Mouse (Mus musculus) CH12.LX (cell line): Measurements from ENCODE around the gene Slc44a1. TPM values are rescaled to one million over a fixed set of nuclear protein-coding genes. Genes with fewer than 3 reads are reported as not detected.

ENCODE experiments used
- DNase-seq: peaks from one replicate; pipeline ENCODE4 v3.0.0-alpha.2; 2013; ENCODE audit errors: extremely low read depth
- H3K27ac ChIP-seq: 2 replicates; pipeline ENCODE4 v1.5.1; 2012; ENCODE audit warnings: low read depth, mild to moderate bottlenecking, control low read depth, moderate library complexity; ENCODE audit not compliant: insufficient read depth
- H3K27me3 ChIP-seq: replicated peaks from 2 replicates; pipeline ENCODE3; 2012; ENCODE audit warnings: inconsistent platforms
- H3K36me3 ChIP-seq, 2 experiments: replicated peaks in 1 of 2; 2 replicates each; pipeline versions ENCODE3 to v1.6.1; 2012; ENCODE audit warnings: inconsistent platforms in 1 of 2, low read length in 1 of 2, mild to moderate bottlenecking in 1 of 2, mixed read lengths in 1 of 2, moderate library complexity in 1 of 2; ENCODE audit not compliant: control insufficient read depth in 1 of 2, insufficient read depth in 1 of 2
- H3K4me1 ChIP-seq, 2 experiments: 2 replicates each; pipeline ENCODE4 v1.6.1; 2012; ENCODE audit warnings: inconsistent platforms in 1 of 2, moderate library complexity in 1 of 2; ENCODE audit not compliant: insufficient read depth in 2 of 2, control insufficient read depth in 1 of 2
- H3K4me2 ChIP-seq: 2 replicates; pipeline ENCODE4 v1.6.1; 2012; ENCODE audit warnings: low read depth, mild to moderate bottlenecking, control low read depth; ENCODE audit not compliant: poor library complexity, insufficient read depth, severe bottlenecking
- H3K4me3 ChIP-seq, 3 experiments: fragments of 150-350 bp in 1 of 3; sonication (generic) in 1 of 3; replicated peaks in 1 of 3; 2 replicates each; pipeline versions ENCODE3 to v1.5.1; 2011 to 2012; ENCODE audit warnings: low read depth in 2 of 3, low read length in 2 of 3, mild to moderate bottlenecking in 2 of 3, moderate library complexity in 2 of 3, control low read depth in 1 of 3, improper control_type of control experiment in 1 of 3, inconsistent platforms in 1 of 3, mixed read lengths in 1 of 3; ENCODE audit not compliant: poor library complexity in 1 of 3
- H3K79me2 ChIP-seq: replicated peaks from 2 replicates; pipeline ENCODE4 v1.6.1; 2012; ENCODE audit warnings: mild to moderate bottlenecking, moderate library complexity; ENCODE audit not compliant: control insufficient read depth, poor library complexity, insufficient read depth, severe bottlenecking; ENCODE audit errors: extremely low read depth
- H3K9ac ChIP-seq: 2 replicates; pipeline ENCODE4 v1.6.1; 2012; ENCODE audit warnings: low read depth, mild to moderate bottlenecking, control low read depth, moderate library complexity; ENCODE audit not compliant: insufficient read depth
- H3K9me3 ChIP-seq: replicated peaks from 2 replicates; pipeline ENCODE3; 2012; ENCODE audit warnings: low read length, inconsistent platforms, mixed read lengths
- BHLHE40 ChIP-seq: IDR thresholded peaks from 2 replicates; pipeline ENCODE4 v1.6.1; 2011; ENCODE audit warnings: mild to moderate bottlenecking, low read depth, low read length, improper control_type of control experiment
- CHD1 ChIP-seq: IDR thresholded peaks from 2 replicates; pipeline ENCODE4 v1.6.1; 2012; ENCODE audit warnings: low read depth, low read length, improper control_type of control experiment, inconsistent platforms
- CHD2 ChIP-seq: IDR thresholded peaks from 2 replicates; pipeline ENCODE4 v1.6.1; 2011; ENCODE audit warnings: low read length, improper control_type of control experiment
- E2F4 ChIP-seq: IDR thresholded peaks from 2 replicates; pipeline ENCODE4 v1.6.1; 2011; ENCODE audit warnings: low read depth, low read length, improper control_type of control experiment; ENCODE audit not compliant: insufficient replicate concordance
- EP300 ChIP-seq: IDR thresholded peaks from 2 replicates; pipeline ENCODE4 v1.6.1; 2011; ENCODE audit warnings: low read length, improper control_type of control experiment
- ETS1 ChIP-seq: conservative IDR thresholded peaks from 2 replicates; pipeline ENCODE4 v1.6.1; 2012; ENCODE audit warnings: low read depth, mild to moderate bottlenecking, inconsistent platforms, low read length, improper control_type of control experiment, moderate library complexity
- GABPA ChIP-seq: IDR thresholded peaks from 2 replicates; pipeline ENCODE4 v1.6.1; 2012; ENCODE audit warnings: low read depth, low read length, improper control_type of control experiment, inconsistent platforms; ENCODE audit not compliant: insufficient replicate concordance
- JUN ChIP-seq: IDR thresholded peaks from 2 replicates; pipeline ENCODE4 v1.6.1; 2011; ENCODE audit warnings: low read depth, mild to moderate bottlenecking, low read length, improper control_type of control experiment, moderate library complexity; ENCODE audit not compliant: insufficient read depth
- KAT2A ChIP-seq: IDR thresholded peaks from 2 replicates; pipeline ENCODE4 v1.6.1; 2012; ENCODE audit warnings: low read length, improper control_type of control experiment, inconsistent platforms; ENCODE audit not compliant: insufficient replicate concordance
- MAX ChIP-seq: IDR thresholded peaks from 2 replicates; pipeline ENCODE4 v1.6.1; 2011; ENCODE audit warnings: low read length, improper control_type of control experiment
- MEF2A ChIP-seq: IDR thresholded peaks from 2 replicates; pipeline ENCODE4 v1.6.1; 2014; ENCODE audit warnings: low read depth, mild to moderate bottlenecking, inconsistent platforms, low read length, improper control_type of control experiment, borderline replicate concordance
- MYC ChIP-seq: IDR thresholded peaks from 2 replicates; pipeline ENCODE4 v1.6.1; 2011; ENCODE audit warnings: low read depth, mild to moderate bottlenecking, improper control_type of control experiment, low read length
- NRF1 ChIP-seq: IDR thresholded peaks from 2 replicates; pipeline ENCODE4 v1.6.1; 2014; ENCODE audit warnings: low read depth, mild to moderate bottlenecking, inconsistent platforms, low read length, improper control_type of control experiment, moderate library complexity
- RAD21 ChIP-seq: IDR thresholded peaks from 2 replicates; pipeline ENCODE4 v1.6.1; 2011; ENCODE audit warnings: low read depth, mild to moderate bottlenecking, low read length, improper control_type of control experiment, moderate library complexity
- SMC3 ChIP-seq: IDR thresholded peaks from 2 replicates; pipeline ENCODE4 v1.6.1; 2011; ENCODE audit warnings: low read depth, low read length, improper control_type of control experiment
- TBP ChIP-seq: conservative IDR thresholded peaks from 2 replicates; pipeline ENCODE4 v1.6.1; 2011; ENCODE audit warnings: low read depth, low read length, improper control_type of control experiment
- TCF12 ChIP-seq: IDR thresholded peaks from 2 replicates; pipeline ENCODE4 v1.6.1; 2014; ENCODE audit warnings: low read depth, mild to moderate bottlenecking, inconsistent platforms, low read length, improper control_type of control experiment
- USF2 ChIP-seq: conservative IDR thresholded peaks from 2 replicates; pipeline ENCODE4 v1.6.1; 2011; ENCODE audit warnings: low read depth, low read length, improper control_type of control experiment
- ZC3H11A ChIP-seq: IDR thresholded peaks from 2 replicates; pipeline ENCODE4 v1.6.1; 2012; ENCODE audit warnings: low read depth, mild to moderate bottlenecking, inconsistent platforms, low read length, improper control_type of control experiment
- ZKSCAN1 ChIP-seq: IDR thresholded peaks from 2 replicates; pipeline ENCODE4 v1.6.1; 2012; ENCODE audit warnings: low read depth, inconsistent platforms, low read length, improper control_type of control experiment, borderline replicate concordance
- ZMIZ1 ChIP-seq: IDR thresholded peaks from 2 replicates; pipeline ENCODE4 v1.6.1; 2012; ENCODE audit warnings: low read depth, mild to moderate bottlenecking, inconsistent platforms, low read length, improper control_type of control experiment
- dilution Hi-C: fragments of 300-500 bp; cut with MboI; formaldehyde crosslinking; loops from 2 replicates; pipeline ENCODE4 v1.14.3; 2020; ENCODE audit warnings: low sequenced_read_pairs; ENCODE audit not compliant: extremely low pct_unique_long_range_greater_than_20kb, extremely low pct_ligation_motif_present
- in situ Hi-C: fragments of 300-500 bp; cut with MboI; formaldehyde crosslinking; loops from 3 replicates; pipeline ENCODE4 v1.14.3; 2019; ENCODE audit warnings: low sequenced_read_pairs, low pct_ligation_motif_present, low pct_unique_long_range_greater_than_20kb, mixed read lengths
- polyA plus RNA-seq: library from polyadenylated mRNA; unstranded; fragments of >175 nt; gene quantifications from 2 replicates; pipeline ENCODE4 v1.2.1, GENCODE M21; 2012; ENCODE audit warnings: low read depth; ENCODE audit not compliant: insufficient read length
- total RNA-seq, 2 experiments: library from RNA; depleted of rRNA; stranded (reverse); fragments of 300-350 nt in 1 of 2; fragments of >200 nt in 1 of 2; gene quantifications; 2 replicates each; pipeline ENCODE4 v1.2.3; 2012 to 2014

Slc44a1 gene
- total and polyA plus RNA-seq, 3 experiments = 5.4 to 9.3 (median 6.6) TPM

GRCm38 (mm10) chr4:53408821-53409220 is 31.4 kb upstream of the Slc44a1 start:
- H3K9me3 ChIP-seq = no peaks in the 10 kb centered on the region
- TF ChIP-seq ETS1 (no peak), ZC3H11A (no peak), RAD21 (no peak), NRF1 (no peak), EP300 (no peak), TCF12 (no peak), USF2 (no peak), TBP (no peak), JUN (no peak), BHLHE40 (no peak), MAX (no peak), GABPA (no peak), KAT2A (no peak), MEF2A (no peak), MYC (no peak), SMC3 (no peak), ZKSCAN1 (no peak)
- in situ Hi-C loops (no loop called here), dilution Hi-C loops (no loop called here)
- DNase-seq = no peak
- no peaks in the 10 kb centered on the region for H3K79me2 ChIP-seq
- no peak overlapping the region for H3K9ac ChIP-seq
- H3K36me3 ChIP-seq = no peaks in the 10 kb centered on the region
- no peak overlapping the region for H3K4me3 ChIP-seq
- H3K4me2 ChIP-seq = no peak overlapping the region
- no peaks in the 10 kb centered on the region for H3K27me3 ChIP-seq
- peaks cover 18 to 39% of the 10 kb centered on the region in 2 experiments for H3K4me1 ChIP-seq
- no peak overlapping the region for H3K27ac ChIP-seq

GRCm38 (mm10) chr4:53409526-53410085 is 30.6 kb upstream of the Slc44a1 start:
- DNase-seq = no peak
- no peak overlapping the region for H3K9ac ChIP-seq
- in situ Hi-C loops (no loop called here), dilution Hi-C loops (no loop called here)
- no peaks in the 10 kb centered on the region for H3K27me3 ChIP-seq
- no peak overlapping the region for H3K4me3 ChIP-seq
- H3K4me2 ChIP-seq = no peak overlapping the region
- H3K9me3 ChIP-seq = no peaks in the 10 kb centered on the region
- no peaks in the 10 kb centered on the region for H3K36me3 ChIP-seq
- peaks cover 23 to 47% of the 10 kb centered on the region in 2 experiments for H3K4me1 ChIP-seq
- no peak for TF ChIP-seq CHD2
- TF ChIP-seq ZMIZ1 = no peak
- no peak for TF ChIP-seq CHD1
- TF ChIP-seq E2F4 = no peak
- TF ChIP-seq ZC3H11A = no peak
- TF ChIP-seq TBP = no peak
- no peak overlapping the region for H3K27ac ChIP-seq
- no peaks in the 10 kb centered on the region for H3K79me2 ChIP-seq
